Mouse (Mus musculus) 416B (cell line): ENCODE measurements at regions not wholly inside any gene's neighbourhood (a gene's known extent, or its start where the extent isn't known, plus 50 kb on each side); places are given as distances from the start of the nearest gene placed in this dataset.

Experiments
- DNase-seq: peaks from one replicate; pipeline ENCODE4 v3.0.0; 2011; ENCODE audit warnings: low read depth

DNA sequence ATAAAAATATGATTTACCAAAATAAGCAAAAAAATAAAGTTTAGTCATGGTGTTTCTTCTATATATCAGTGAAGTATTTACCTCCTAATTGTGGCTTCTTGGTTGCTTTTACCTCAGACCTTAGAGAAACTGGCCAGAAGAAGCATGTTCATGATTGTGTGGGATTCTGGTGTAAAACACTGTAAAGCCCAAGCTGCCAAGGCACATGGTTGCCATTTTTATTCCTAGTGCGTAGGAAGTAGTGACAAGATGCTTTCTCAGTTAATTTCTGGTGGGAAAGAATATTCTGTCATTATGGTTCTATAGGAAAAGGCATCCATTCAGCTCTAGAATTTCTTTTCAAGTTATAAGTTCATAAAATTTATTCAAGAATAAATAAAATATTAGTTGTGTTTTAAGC lies 805.2 kb downstream of the Olfm4 start:
- DNase-seq = no peak

DNA sequence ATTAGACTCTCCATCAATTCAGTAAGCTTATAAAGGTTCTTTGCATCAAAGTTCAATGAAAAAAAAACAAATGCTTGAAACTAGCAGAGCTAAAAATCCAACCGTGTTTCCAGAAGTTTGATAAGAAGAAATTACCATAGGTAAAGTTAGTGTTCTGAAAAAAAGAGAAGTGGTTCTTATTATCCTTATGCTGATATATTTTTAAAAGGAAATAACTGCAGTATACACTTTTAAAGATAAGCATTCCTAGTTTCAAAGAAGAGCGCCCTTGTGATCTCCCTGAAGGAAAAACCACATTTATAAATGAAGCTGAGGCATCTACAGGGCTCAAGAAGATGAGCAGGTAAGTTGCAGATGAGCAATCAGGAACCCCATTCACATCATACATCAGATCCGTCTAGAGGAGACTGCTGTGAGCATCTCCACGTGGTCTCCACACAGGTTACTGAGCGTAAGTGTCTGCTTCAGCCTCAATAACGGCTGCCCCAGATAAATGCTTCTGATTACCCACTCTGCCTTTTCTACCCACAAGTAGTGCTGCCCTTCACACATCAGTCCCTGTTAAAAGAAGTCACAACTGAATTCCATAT lies 815.6 kb downstream of the Olfm4 start:
- DNase-seq = no peak

DNA sequence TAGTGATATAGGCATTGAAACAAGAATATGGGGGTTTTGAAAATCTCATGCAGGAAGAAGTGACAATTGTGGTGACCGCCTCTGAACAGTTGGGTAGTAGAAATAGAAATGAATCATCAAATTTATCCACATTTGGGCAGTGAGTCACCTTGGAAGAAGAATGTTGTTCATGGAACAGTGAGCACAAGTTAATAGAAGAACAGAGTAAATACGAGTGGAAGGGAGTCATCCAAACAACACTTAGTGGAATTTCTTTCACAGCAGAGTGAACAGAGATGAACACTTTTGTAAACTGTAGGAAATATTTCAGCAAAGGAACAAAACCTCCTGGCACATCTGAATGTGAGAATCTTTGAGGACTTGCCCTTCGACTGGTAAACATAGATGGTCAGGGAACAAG lies 846.6 kb downstream of the Olfm4 start:
- DNase-seq = no peak

DNA sequence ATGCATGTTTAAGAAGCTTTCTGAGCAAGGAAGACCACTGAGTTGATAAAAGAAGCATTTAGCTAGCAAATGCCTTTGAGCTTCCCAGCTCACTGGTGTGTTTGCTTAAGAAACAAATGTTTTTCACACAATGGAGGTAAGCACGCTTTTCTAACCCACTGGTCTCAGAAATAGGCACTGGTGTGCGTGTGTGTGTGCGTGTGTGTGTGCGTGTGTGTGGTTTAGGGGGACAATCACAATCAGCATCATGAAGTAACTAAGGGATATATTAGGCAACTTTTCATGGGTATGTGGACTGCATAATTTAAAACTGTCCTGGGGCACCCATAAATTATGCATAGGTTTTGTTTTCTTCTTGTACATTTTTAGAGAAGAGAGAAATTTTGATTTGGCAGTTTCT lies 860.7 kb downstream of the Olfm4 start:
- no peak for DNase-seq

DNA sequence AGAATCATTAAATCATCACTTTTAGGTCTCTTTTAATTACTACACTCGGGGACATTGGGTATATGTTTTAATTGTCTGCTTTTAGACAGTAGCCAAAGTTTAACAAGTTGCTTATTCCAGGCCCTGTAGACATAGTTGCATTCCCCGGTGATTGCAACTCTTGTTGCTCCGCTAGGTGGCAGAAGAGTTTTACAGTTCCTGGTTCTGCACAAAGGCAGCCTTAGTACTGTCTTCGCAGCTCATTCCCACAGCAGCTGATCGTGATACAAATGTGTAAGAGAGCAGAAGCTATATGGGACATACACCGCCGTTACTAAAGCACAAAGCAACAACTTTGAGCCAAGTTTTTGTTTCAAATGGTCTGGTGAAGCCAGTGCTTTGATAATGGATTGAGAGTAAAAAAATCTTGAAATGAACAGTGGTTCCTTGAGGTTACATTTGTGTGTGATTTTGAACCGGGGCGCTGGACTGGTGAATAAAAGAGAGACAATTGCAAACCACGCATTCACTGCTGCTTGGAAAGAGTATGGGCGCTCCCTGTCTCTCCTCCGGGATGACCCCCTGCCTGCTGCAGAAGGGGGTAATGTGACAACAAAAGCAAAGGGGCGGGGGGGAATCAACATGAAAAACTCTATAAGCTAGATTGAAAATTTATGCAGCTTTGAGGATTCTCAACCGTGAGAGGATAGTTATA lies 861.8 kb downstream of the Olfm4 start:
- DNase-seq = peak; percentile 74

DNA sequence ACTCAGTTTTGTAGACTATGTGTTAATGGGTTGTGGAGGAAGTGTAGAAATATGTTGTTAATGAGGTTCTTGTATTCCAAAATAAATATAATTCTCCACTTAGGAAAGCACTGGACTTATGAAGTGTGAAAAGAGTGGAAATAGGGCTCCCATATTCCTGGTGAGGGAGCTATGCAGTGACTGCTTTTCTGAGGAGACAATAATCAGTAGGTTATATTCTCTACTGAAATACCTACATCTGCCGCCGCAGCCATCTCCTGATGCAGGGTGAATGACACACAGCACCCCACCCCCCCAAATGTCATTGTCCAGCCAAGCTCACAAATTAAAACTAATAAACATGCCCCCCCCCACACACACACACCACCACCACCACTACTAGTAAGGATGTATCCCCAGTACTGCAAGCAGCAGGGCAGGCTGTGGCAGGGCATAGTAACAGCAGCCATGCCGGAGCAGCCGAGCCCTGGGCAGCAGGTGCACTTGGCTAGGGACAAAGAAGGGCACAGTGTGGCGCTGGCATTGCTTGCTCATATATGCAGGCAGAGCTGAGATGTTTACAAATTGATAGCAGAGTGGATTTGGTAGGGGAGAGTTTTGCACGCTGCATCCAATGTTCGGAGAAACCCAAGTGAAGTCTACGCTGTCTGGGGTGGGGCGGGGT lies 862.7 kb downstream of the Olfm4 start:
- no peak for DNase-seq
